Mouse (Mus musculus) heart, embryonic 11.5 days (tissue): Measurements from ENCODE around the gene Ccm2. TPM values are rescaled to one million over a fixed set of nuclear protein-coding genes. Genes with fewer than 3 reads are reported as not detected.

Source experiments
- ATAC-seq: fragments of 200-750 bp; cut with Nextera tagmentation; replicated peaks from 2 replicates; pipeline ENCODE4 v1.8.0; 2017; ENCODE audit warnings: moderate library complexity; ENCODE audit not compliant: insufficient number of reproducible peaks, low FRiP score, low TSS enrichment
- H3K27ac ChIP-seq: fragments of 300-500 bp; sonication (generic); 2 replicates; pipeline ENCODE4 v1.5.1; 2014; ENCODE audit warnings: mild to moderate bottlenecking, low read depth, low read length
- H3K27me3 ChIP-seq: fragments of 300-500 bp; sonication (generic); 2 replicates; pipeline ENCODE4 v1.6.1; 2014; ENCODE audit warnings: mild to moderate bottlenecking, low read length, mixed read lengths; ENCODE audit not compliant: control insufficient read depth, insufficient read depth
- H3K36me3 ChIP-seq: fragments of 300-500 bp; sonication (generic); 2 replicates; pipeline ENCODE4 v1.6.1; 2014; ENCODE audit warnings: mild to moderate bottlenecking, low read length, moderate library complexity, mixed read lengths; ENCODE audit not compliant: control insufficient read depth, insufficient read depth
- H3K4me1 ChIP-seq: fragments of 300-500 bp; sonication (generic); 2 replicates; pipeline ENCODE4 v1.6.1; 2014; ENCODE audit warnings: low read length; ENCODE audit not compliant: control insufficient read depth, insufficient read depth
- H3K4me2 ChIP-seq: fragments of 300-500 bp; sonication (generic); 2 replicates; pipeline ENCODE4 v1.6.1; 2014; ENCODE audit warnings: mild to moderate bottlenecking, moderate library complexity
- H3K4me3 ChIP-seq: fragments of 300-500 bp; sonication (generic); 2 replicates; pipeline ENCODE4 v1.5.1; 2014; ENCODE audit warnings: low read depth, low read length
- H3K9ac ChIP-seq: fragments of 300-500 bp; sonication (generic); 2 replicates; pipeline ENCODE4 v1.6.1; 2014; ENCODE audit warnings: mild to moderate bottlenecking, low read depth, low read length, moderate library complexity
- H3K9me3 ChIP-seq: fragments of 300-500 bp; sonication (generic); replicated peaks from 2 replicates; pipeline ENCODE4 v1.6.1; 2016; ENCODE audit warnings: low read length; ENCODE audit not compliant: control insufficient read depth
- WGBS: fragments of 180-500 bp; shearing (Covaris S2); extraction: QIAGEN DNeasy Blood & Tissue Kit; methylation state at CpG from one replicate; pipeline ENCODE4 v1.1.7; 2014; ENCODE audit not compliant: insufficient replicate concordance; 5-methylcytosine and 5-hydroxymethylcytosine counted together
- polyA plus RNA-seq: library from polyadenylated mRNA; unstranded; fragments of >200 nt; fragmentation: Nextera tagmentation; extraction: Ambion mirVana; gene quantifications from 2 replicates; pipeline ENCODE4 v1.2.1, GENCODE M21; 2014

The Ccm2 gene
- polyA plus RNA-seq, 1 experiment from 2014 or later, result 62.9 TPM

DNA sequence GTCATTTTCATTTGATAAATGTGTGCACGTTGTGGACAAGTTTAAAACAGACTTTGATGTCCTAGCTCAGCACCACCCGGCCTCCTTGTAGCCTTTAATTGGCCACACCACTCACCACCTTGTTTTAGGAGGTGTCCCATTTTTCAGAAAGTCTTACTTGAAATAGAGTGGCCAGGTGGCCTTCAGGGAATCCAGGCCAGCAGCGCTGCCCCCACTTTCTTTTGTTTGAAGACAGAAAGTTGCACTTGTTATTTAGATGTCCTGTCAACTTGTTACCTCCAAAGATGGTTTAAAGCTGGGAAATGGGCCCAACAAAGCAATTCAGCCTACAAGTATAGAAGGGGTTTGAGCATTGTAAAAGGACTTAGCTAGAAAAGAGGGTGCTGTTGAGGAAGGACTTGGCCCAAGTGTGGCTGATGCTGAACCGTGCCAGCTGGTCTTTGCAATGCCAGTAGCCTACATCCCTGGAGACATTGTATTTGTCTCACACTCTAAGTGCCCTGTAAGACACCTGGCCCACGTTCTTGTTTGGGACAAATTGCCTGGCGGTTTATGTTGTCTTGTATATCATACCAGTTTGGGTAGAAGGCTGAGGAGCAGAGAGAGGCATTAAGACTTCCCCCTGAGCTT lies 1.1 kb downstream of the Ccm2 start:
- no peak for ATAC-seq
- peak overlapping the region; percentile 96 for H3K27ac ChIP-seq
- H3K9me3 ChIP-seq, result no peaks in the 10 kb centered on the region
- peaks cover 2% of the 10 kb centered on the region; the same call in 1 of the 2 replicates for H3K36me3 ChIP-seq
- peak overlapping the region; percentile 89 for H3K4me3 ChIP-seq
- peak overlapping the region; percentile 79 for H3K4me2 ChIP-seq
- H3K27me3 ChIP-seq, result no peaks in the 10 kb centered on the region
- 39% methylated on average over 6 of the region's 6 CpGs for WGBS
- peak overlapping the region; percentile 80 for H3K9ac ChIP-seq
- peaks cover 9% of the 10 kb centered on the region for H3K4me1 ChIP-seq

DNA sequence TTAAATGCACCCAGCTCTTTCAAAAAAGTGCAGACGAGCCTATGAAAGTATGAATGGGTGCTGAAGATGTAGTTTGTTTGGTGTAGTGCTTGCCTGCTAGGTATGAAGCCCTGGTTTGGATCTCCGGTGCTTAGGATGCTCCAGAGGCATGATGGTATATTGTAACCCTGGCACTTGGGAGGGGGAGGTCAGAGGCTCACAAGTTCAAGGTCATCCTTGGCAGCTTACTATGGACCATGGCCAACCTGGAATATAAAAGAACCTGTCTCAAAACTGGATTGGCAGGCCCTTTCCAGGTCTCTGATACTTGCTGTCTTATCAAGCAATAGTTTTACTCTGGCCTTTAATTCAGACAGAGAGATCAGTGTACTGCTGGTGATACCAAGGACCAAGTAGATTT lies 3.1 kb downstream of the Ccm2 start:
- Histone ChIP-seq H3K27me3 (no peaks in the 10 kb centered on the region), H3K27ac (no peak overlapping the region), H3K4me1 (peaks cover 9% of the 10 kb centered on the region), H3K9me3 (no peaks in the 10 kb centered on the region), H3K36me3 (peaks cover 2% of the 10 kb centered on the region; the same call in 1 of the 2 replicates), H3K4me2 (no peak overlapping the region), H3K4me3 (no peak overlapping the region), H3K9ac (no peak overlapping the region)
- ATAC-seq, result no peak
- WGBS, result 92% methylated on average over 2 of the region's 2 CpGs

DNA sequence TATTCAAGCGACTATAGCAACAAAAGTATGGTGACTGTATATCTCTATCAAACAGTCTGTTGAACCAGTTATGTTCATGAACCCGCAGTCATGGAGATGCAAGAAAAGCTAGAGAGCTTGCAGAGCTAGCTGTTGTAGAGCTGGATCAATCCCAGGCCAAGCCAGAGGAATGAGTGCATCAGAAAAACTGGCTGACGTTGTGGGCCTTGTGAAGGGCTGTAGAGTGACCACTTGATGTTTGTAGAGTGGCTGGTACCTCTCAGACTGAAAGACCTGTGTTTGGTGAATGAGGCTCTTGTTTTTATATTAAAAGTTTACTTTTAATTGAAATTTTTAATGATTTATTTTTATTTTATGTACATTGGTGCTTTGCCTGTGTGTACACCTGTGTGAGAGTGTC lies 3.5 kb downstream of the Ccm2 start:
- no peak for ATAC-seq
- H3K27me3 ChIP-seq, result no peaks in the 10 kb centered on the region
- H3K4me1 ChIP-seq, result peaks cover 9% of the 10 kb centered on the region
- no peak overlapping the region for H3K4me2 ChIP-seq
- H3K9me3 ChIP-seq, result no peaks in the 10 kb centered on the region
- H3K4me3 ChIP-seq, result no peak overlapping the region
- H3K27ac ChIP-seq, result no peak overlapping the region
- no peak overlapping the region for H3K9ac ChIP-seq
- H3K36me3 ChIP-seq, result peaks cover 2% of the 10 kb centered on the region; the same call in 1 of the 2 replicates
- 87% methylated on average over 3 of the region's 3 CpGs for WGBS

DNA sequence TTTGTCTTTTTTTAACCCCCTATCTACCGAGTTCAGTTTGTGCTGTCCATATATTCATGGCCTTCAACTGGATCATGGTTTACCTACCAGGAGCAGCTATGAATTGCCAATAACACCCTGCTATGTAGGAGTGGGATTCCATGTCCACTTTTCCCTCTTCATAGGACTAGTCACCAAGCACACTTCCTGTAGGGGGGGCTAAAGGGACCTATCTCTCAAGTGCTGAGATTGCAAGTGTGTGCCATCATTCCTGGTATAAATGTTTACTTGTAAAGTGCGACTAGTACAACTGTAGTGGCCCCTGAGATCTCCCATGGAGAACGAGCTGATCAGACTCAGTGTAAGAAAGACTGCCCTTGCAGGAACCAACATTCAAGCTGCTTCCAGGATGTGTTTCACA lies 11.5 kb downstream of the Ccm2 start:
- ATAC-seq, result no peak
- Histone ChIP-seq H3K4me1 (peaks cover 4% of the 10 kb centered on the region), H3K9ac (no peak overlapping the region), H3K4me2 (no peak overlapping the region), H3K27ac (no peak overlapping the region), H3K9me3 (no peaks in the 10 kb centered on the region), H3K4me3 (no peak overlapping the region), H3K36me3 (peaks cover 2% of the 10 kb centered on the region; the same call in 1 of the 2 replicates), H3K27me3 (no peaks in the 10 kb centered on the region)
- WGBS, result 84% methylated on average over 3 of the region's 3 CpGs

DNA sequence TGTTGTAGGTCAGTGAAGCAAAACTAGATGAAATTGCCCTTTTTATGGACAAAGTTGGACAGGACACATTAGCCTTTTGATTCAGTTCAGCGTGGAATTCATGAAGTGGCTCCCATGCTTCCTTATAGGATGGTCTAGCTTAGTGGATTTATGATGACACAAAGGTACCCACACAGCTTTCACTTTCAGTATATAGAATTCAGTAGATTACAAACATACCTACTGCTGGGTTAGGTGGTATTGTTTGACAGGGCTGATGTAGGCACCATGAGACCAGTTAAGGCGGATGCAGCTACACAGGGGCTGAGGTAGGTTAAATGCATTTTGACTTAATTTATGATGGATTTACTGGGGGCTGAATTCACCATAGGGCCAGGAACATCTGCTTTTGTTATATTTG lies 13.3 kb downstream of the Ccm2 start:
- no peaks in the 10 kb centered on the region for H3K9me3 ChIP-seq
- no peak overlapping the region for H3K4me3 ChIP-seq
- H3K27me3 ChIP-seq, result no peaks in the 10 kb centered on the region
- no peak for ATAC-seq
- H3K9ac ChIP-seq, result no peak overlapping the region
- no peak overlapping the region for H3K27ac ChIP-seq
- peaks cover 2% of the 10 kb centered on the region; the same call in 1 of the 2 replicates for H3K36me3 ChIP-seq
- no peak overlapping the region for H3K4me2 ChIP-seq
- WGBS, result 89% methylated on average over 2 of the region's 2 CpGs
- H3K4me1 ChIP-seq, result peaks cover 4% of the 10 kb centered on the region

DNA sequence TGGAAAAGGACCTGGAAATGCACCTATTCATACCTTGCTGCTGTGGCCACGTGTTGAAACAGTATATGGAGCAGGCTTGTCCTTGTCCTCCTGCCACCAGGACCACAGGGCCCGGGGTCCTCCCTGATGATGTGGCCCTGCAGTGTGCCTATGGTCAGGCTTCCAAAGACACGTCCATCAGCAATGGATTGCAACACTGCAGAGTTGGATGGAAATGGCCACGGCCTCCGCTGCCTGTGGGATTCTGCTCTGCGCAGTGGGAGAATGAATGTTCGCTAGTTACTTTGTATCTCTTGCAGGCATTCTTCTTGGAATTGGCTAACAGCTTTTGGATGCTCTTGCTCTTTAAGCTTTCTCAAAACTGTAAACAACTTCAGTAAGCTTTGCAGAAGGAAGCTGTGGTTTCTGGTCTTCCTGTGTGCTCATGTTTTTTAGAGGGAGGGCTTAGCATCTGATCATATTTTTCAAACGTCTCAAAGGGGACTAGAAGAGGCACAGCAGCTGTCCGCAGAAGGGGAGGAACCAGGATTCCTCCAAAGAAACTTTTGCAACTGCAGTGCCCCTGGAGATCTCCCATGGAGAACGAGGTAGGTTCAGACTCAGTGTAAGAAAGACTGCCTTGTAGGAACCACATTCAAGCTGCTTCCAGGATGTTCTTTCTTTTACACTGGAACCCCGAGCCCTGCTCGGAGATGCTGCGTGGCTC lies 14.1 kb downstream of the Ccm2 start:
- Histone ChIP-seq H3K9me3 (no peaks in the 10 kb centered on the region), H3K9ac (no peak overlapping the region), H3K4me1 (peaks cover 4% of the 10 kb centered on the region), H3K27me3 (no peaks in the 10 kb centered on the region), H3K27ac (no peak overlapping the region), H3K36me3 (peaks cover 2% of the 10 kb centered on the region; the same call in 1 of the 2 replicates), H3K4me3 (no peak overlapping the region), H3K4me2 (no peak overlapping the region)
- ATAC-seq, result no peak
- WGBS, result 85% methylated on average over 13 of the region's 13 CpGs

DNA sequence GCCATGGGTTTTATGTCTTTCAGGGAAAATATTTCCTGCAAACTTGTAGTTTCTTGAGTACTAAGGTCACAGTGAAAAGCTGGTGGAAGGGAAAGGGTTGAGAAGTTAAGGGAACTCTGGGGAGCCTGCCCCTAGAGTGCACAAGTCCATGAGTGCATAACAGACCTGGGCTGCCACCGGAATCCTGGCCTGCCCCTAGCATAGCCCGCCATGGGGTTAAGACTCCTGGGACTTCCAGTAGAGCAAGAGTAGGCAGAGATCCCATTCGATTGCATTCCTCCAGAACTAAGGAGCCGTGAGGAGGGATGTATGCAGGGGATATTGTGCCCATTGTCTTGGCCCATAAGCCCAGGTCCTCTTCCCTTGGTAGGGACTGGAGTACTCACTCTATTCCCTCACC lies 14.8 kb downstream of the Ccm2 start:
- Histone ChIP-seq H3K27me3 (no peaks in the 10 kb centered on the region), H3K4me2 (no peak overlapping the region), H3K9ac (no peak overlapping the region), H3K36me3 (peaks cover 2% of the 10 kb centered on the region; the same call in 1 of the 2 replicates), H3K9me3 (no peaks in the 10 kb centered on the region), H3K4me3 (no peak overlapping the region), H3K27ac (no peak overlapping the region), H3K4me1 (peaks cover 4% of the 10 kb centered on the region)
- ATAC-seq, result no peak
- WGBS, result 96% methylated on average over 4 of the region's 4 CpGs

DNA sequence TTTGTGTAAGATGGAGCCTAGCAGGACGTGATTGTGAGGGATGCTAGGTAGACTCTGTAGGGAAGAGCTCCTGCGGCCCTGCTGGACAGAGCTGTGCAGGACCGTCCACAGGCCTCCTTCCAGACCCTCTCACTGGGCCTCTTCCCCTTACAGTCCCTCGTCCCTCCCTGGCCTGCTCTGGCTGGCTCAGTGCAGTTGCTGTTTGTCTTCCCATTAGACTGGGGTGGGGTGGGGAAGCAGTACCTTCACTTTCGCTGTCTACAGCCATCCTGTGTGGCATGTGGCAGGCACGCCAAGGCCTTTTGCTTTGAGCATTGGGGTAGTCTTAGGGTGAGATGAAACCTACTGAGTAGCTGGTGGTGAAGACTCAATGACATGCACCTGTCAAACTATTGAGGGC lies 15.7 kb downstream of the Ccm2 start:
- Histone ChIP-seq H3K4me1 (peaks cover 4% of the 10 kb centered on the region), H3K27me3 (no peaks in the 10 kb centered on the region), H3K36me3 (no peaks in the 10 kb centered on the region), H3K9ac (no peak overlapping the region), H3K9me3 (no peaks in the 10 kb centered on the region), H3K27ac (no peak overlapping the region), H3K4me3 (no peak overlapping the region), H3K4me2 (no peak overlapping the region)
- 67% methylated on average over 6 of the region's 6 CpGs for WGBS
- ATAC-seq, result no peak; the same call in 1 of the 2 replicates
